Mouse (Mus musculus) cerebellum, adult 11-12 months (tissue): ENCODE results near the gene Gm20388.

Source experiments
- DNase-seq: peaks from one replicate; pipeline ENCODE4 v3.0.0; 2022

Gene Gm20388

DNA sequence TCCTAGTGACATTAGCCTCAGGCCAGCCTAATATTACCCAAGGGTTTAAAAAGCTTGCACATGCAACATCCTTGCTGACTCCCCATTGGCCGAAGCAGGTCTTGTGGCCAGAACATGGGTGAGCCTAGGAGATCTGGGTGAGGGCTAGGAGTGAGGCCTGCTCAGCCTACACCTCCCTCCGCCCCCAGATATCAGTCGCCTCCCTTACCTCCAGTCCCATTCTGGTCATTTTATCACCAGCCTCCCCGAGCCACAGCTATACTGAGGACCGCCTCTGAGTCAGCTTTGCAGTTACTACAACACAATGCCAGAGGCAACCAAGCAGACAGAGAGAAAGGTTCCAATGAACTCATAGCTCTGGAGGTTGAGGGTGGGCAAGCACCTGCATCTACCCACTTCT, 2365.7 kb downstream of the Gm20388 start:
- no peak for DNase-seq

DNA sequence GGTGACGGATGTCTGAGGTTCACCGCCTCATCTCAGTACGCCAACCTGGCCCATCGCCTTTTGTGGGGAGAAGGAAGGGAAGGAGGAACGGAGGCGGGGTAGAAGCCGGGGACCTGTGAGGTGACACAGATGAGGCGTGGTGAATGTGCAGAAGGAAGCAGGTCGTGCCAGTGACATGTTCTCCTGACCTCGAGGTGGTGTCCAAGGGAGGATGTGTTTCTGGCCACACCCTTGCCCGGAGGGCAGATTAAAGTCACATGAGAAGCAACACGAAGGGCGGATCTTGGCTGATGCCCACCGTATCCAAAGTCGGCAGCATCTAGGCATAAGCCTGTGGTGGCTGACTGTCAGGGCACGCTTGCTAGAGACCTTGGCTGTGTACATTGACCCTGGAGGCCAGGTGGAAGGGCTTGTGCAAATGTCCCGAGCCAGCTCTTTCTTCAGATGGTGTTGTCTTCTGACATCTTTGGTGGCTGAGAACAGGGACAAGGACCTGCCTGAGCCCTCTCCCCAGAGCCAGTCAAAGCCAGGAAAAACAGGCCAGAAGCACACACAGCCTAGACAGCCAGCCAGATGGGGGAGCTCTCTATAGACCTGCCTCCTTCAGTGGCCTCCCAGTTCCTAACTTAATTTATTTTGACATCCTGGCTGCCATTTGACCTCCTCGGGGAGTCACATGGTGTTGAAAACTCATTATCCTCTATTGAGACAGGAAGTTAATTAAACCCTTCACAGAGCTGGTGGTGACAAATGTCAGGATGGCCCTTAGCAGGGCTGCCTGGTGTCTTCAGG, 2366.8 kb downstream of the Gm20388 start:
- DNase-seq: peak; percentile 30

DNA sequence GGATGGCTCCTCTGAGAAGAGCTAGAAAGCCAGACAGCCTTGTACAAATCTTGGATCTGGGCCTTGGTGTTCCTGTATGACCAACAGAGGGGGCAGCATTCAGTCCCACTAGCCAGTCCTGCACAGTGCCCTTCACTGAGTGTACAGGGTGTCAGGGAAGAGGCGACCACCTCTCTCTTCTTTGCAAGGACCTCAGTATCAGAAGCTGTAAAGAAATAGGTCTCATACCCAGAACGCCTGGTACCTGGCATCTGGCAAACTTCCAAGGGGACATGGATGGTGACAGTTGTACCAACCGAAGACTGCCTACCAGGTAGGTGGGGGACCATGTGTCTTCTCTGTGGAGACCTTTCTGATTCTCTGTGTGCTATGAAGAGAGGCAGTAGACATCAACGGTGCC, 2369.5 kb downstream of the Gm20388 start:
- DNase-seq: peak; percentile 66

DNA sequence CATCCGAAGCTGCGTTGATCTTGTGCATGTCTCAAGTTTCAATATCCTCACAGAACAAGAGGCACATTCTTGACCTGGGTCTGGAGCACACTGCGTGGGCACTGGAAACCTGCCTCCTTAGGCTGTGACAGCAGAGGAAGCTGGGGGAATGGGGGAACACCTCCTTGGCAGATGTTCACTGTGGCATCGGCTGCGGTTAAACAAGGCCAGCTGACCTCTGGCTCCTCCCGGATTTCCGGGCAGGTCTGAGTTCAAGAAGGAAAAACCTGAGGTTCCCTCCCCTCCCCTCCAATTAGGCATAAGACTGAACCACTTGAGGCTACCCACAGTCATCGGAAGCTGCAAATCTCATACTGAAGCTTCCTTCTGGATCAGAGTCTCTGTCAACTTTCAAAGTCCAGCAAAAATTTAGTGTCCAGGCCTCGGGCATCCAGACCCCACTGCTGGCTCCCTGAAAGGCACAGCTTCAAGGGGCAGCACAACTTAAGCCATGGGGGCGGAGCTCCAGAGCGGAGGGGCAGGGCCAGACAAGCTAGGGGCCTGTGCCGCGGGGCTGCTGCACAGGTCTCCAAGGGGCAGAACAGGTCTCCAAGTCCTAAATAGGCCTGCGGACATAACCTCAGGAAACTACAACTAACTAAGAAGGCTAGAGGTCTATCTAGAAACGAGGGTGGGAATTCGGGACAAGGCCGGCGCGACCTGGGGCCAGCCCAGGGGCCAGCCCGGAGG, 2370.1 kb downstream of the Gm20388 start:
- DNase-seq: peak; percentile 69

DNA sequence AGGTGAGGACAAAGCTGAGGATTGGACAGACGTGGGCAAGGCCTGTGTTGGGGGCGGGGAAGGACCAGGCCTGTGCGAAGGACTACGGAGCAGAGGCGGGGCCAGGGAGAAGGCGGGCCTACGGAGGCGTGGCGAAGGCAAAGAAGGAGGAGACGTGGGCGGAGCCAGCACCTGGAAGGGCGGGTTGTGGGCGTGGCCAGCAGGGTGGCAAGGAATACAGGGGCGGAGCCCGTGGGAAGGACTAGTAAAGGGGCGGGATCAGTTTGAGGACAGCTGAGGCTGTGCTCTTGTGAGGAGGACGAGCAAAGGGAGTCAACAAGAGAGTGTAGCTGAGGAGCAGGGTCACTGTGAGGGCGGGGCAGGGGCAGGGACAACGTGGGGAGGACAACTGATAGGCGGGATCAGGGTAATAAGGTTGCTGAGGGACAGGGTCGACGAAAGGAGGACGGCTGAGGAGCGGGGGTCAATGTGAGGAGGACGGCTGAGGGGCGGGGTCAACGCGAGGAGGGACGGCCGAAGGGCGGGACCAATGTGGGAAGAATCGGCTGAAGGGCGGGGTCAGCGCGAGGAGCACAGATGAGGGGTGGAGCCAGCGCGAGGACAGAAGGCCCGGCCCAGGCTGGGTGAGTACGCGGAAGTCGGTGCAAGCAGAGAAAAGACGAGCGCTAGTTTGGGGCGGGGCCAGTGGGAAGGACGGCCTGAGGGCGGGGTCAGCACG, 2370.8 kb downstream of the Gm20388 start:
- peak; percentile 98 for DNase-seq

DNA sequence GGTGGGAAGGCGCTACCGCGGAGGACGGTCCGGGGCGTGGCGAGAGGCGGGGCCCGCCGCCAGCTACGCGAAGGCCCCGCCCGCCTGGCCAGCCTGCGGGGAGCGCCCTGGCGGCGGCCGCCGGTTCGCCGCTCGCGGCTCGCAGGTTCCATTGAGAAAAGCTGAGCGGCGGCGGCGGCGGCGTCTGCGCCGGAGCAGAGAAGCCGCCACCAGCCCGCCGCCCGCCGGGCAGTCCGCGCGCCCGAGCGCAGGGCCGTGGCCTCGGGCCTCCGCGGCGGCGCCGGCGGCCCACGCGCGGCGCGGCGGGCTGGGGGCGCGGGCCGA, 2371.4 kb downstream of the Gm20388 start, which contains the start of gene Zfpm1:
TSS of gene Zfpm1 (plus strand) at position 107 of the 324 bp plus-strand sequence.
- DNase-seq: no peak

DNA sequence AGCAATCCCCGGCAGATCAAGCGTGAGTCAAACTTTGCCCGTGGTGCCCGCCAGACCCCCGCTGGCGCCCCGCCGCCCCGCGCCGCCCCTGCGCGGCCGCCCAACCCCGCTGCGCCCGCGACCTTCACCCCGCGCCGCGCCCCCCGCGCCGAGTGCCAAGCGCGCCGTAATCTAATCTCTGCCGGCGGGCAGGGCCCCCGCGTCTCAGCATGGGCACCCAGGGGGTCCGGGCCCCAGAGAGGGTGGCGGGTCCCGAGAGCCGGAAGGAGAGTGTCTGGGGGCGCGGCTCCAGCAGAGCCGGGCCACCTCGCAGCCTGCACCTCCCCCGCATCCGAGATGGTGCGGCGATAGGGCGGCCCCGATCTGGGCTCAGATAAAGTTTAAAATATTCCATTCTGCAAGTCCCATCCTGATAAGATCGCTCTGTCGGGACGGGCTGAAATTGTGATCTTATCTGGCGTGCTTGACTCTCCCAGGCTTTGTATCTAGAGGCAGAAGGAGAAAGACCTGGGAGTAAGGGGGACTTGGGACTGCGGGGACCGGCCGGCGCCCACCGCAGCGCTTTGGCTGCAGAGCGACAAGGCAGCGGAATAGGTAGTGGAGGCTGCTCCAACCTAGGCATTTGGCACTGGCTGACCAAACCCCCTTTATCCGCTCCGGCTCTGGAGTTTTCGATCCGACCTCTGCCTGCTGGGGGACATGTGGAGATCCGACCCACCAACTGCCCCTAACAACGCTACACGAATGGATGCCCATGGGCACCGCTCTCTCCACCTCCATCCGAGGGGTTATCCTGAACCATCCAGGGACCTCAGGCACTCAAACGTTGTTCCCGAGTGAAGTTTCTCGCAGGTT, 2372.1 kb downstream of the Gm20388 start:
- DNase-seq: peak; percentile 69

DNA sequence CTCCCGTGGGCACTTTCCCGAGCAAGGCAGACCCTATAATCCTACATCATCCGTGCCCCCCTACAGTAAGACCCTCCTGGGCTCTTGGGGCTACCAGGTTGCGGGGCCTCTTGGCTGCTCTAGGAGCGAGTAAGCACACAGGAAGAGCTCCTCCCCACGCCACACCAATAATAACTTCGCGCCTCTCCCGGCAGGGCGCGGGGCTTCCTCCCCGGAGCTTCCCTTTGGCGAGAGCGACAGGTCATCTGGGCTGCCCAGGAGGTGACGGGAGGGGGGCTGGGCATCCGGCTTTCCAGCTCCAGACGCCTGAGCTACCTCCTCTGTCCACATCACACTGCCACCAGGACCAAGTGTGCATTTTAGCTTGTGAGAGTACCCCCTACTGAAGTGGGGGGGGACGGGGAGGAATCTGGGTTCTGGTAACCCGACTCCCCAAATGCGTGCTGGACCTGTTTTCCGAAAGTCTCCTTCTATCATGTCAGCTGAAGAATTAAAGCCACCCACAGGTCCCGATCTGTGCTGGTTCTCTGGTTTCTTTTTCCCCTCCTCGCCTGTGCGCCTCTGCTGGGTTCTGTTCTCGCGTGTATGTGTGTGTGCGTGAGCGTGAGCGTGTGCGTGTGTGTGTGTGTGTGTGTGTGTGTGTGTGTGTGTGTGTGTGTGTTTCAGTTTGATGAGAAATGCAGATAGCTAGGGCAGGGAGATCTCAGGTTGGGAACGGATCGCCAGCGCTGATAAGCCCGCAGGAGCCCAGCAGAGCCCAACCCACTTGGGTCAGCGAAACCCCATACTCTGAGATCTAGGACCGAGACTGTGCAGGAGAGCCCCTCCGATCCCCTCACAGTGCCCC, 2372.9 kb downstream of the Gm20388 start:
- DNase-seq: peak; percentile 64

DNA sequence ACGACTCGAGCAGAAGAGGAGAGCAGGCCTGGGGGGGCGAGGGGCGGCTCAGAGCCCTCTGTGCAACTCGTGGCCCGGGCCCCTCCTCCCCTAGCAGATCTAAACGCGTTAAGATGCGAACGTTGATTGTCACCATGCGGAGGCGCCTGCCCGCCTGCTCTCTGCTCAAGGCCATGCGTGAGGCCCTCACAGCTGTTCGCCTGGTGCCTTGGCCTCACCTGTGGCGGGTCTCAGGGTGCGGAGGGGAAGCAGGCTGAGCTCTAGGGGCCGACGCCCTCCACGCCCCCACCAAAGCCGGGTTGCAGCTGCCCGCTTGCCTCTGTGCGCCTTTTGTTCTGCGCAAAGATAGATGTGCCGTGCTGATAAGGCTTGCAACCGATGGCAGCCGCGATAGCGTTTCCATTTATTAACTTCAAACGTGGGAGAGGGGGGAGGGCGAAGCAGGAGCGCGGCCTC, 2373.6 kb downstream of the Gm20388 start:
- peak; percentile 61 for DNase-seq

DNA sequence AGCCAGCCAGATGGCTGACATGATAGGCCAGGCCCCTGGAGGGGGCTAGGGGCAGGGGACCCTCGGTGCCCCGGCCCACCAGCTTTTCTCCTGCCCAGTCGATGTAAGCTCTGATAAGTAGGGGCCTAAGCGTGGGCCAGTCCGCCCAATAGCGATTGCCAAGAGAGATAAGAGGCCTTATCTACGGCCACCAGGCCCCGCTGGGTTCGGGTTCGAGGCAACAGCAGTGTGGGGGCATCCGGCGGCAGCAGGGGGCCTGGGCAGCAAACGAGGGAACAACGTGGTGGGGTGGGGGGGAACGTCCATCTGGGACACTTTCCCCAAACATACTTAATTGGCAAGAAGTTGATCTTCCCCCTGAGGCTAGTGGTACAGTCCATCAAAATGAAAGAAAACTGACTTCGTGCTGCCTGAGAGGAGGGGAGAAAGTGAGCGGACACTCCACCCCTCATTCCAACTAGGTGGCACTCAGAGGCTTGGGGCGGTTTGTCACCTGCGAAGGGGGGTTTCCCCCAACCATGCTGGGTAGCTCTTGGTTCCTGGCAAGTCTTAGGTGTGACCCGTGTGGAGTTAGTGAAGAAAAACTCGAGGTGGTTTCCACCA, 2374.1 kb downstream of the Gm20388 start:
- DNase-seq: peak; percentile 60

DNA sequence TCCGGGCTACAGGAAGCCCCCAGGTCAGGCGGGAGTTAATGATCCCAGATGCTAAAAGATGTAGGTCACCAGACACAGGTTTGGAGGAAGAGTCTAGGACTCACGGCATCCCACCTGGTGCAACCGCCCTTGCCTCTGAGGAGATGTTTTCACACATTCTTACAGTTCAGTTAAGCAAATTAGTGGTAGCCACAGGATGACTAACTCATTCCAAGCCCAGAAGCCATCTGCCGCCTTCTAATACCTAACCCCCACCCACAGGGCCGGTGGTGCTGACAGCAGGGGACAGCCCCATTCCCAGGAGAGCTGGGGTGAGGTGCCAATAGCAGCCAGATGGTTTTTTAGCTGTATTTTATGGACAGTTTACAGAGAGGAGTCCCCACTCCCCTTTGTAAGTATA, 2375.1 kb downstream of the Gm20388 start:
- DNase-seq: peak; percentile 51

DNA sequence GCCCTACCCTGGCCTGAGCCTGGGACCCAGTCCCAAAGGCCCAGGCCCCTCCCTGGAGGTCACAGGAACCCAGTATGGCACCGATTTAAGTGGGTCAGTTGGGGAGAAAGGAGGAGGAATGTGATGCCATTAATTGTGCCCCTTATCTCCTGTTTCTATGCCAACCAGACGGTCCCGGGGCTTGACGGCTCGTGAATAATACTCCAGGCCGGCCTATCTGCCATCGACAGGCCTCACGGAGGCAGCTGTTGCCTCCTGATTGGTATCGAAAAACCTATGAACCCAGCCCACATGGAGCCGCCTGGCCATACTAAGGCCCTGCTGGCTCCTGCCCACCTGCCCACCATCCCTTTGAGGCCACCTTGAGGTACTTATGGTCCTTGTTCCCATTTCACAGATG, 2376.3 kb downstream of the Gm20388 start:
- DNase-seq: no peak

DNA sequence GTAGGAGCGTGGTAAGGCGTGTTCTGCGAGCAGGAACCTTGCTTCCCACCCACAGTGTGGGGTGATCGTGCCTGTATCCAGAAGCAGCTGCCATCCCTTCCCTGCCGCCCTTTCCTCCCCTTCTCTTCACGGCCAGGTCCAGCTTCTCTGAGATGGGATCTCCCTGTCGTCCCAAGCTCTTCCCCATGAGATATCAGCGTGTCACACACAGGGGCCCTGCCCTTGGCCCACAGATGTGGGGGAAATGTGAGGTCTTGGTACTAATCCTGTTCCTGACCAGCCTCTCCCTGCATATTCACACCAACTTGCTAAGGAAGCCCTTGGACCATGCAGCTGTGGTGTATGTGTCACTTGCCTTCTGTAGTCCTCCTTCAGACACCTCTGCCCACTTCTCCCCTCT, 2377.1 kb downstream of the Gm20388 start:
- no peak for DNase-seq

DNA sequence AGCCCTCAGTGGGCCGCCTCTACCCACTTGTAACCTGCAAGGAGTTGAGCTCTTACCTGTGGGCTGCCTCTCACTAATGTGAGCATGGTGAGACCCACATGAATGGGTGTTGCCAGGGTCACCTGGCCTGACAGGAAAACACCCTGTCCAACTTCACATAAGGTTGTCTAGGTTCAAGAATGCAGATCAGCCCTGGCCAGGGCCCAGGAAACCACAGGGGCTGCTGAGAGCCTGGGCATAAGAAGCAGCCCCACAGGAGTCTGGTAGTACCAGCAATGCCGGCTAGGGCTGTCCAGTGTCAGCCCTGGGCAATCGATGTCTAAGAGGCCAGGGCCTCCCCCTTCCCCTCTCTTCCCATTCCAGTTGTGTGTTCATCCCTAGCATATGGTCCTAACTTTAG, 2377.7 kb downstream of the Gm20388 start:
- DNase-seq: no peak

DNA sequence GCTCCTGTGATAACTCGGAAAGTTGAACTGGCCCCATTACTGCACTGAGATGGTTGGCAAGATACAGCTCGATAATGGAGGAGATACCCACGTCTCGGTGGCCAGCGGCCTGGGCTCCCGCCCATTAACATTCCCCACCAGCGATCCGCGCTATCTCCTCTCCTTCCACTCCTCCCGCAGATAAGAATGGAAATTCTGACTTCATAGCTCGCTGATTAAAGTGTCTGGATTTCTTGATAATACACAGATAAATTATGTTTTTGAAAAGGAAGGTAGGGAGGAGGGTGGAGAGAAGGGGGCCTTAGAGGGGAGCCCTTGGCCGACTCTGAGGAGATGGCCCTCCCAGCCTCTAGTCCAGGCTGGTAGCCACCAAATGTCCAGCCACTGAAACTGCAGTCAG, 2380.4 kb downstream of the Gm20388 start:
- no peak for DNase-seq

DNA sequence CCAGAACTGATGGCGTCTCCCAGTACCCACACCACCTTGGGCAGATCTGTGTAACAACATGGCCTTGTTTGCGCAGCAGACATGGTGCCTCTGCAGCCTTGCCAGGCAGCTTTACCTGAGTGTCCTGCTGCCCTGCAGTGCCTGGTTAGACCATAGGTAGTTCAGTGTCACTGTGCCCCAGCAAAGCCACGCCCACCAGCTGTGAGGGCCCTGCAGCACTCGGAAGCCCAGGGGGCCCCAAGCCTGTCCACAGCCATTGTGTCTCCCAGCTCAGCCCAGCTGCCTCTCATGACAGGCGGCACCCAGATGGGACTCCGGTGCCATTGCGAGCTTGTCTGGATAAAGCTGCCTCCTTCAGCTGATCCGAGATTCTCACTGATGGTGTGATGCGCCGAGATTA, 2380.9 kb downstream of the Gm20388 start:
- no peak for DNase-seq

DNA sequence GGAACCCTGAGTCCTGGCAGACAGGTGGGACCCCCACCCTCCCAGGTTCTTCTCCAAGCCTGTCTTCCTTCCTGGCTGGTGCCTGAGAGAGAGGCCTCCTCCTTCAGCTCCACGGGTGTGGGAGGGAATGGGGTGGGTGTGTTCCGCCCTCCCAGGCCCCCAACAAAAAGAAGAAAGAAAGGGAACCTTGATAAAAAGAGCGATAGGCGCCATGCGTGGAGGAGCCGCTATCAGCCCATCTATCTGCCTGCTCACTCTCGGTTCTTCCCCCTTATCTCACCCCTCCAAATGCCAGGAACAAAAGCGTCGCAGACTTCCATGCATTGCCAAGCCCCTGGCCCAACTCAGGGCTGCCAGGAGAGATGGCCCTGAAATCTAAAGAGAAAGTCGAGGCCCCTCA, 2382.8 kb downstream of the Gm20388 start:
- no peak for DNase-seq

DNA sequence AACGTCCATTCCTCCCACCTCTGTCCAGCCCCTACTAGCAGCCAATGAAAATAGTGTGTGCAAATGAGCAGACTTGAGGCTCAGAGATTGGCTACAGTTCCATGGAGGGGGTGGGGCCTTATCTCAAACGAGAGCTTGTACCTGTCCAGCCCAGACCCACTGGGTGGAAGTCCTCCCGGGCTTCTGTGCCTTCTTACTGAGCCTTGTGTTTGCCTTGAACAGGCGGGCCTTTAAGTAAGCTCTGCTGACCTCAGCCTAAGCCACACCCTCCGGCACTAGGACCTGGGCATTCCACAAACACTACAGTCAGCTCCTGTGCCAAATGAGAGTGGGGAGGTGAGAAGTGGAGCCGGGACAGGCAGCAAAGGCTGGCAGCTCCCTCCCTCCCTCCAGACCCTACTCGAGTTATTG, 2383.6 kb downstream of the Gm20388 start:
- no peak for DNase-seq

DNA sequence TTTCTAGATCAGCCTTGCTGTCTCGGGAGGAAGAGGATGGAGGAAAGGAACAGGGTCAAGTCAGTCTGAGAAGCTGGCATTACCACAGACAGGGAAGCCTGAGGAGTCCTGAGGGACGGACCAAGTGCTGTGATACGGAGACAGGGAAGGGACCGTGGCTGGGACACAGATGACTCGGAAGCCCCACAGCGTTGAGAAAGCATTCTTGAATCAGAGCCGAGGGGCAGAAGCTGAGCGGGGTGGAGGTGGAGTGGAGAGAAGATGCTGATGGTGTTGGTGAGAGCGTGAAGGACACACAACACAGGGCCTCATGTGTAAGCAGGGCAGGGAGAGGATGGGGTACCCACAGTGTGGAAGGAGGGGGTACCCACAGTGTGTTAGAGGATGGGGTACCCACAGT, 2384.7 kb downstream of the Gm20388 start:
- no peak for DNase-seq

DNA sequence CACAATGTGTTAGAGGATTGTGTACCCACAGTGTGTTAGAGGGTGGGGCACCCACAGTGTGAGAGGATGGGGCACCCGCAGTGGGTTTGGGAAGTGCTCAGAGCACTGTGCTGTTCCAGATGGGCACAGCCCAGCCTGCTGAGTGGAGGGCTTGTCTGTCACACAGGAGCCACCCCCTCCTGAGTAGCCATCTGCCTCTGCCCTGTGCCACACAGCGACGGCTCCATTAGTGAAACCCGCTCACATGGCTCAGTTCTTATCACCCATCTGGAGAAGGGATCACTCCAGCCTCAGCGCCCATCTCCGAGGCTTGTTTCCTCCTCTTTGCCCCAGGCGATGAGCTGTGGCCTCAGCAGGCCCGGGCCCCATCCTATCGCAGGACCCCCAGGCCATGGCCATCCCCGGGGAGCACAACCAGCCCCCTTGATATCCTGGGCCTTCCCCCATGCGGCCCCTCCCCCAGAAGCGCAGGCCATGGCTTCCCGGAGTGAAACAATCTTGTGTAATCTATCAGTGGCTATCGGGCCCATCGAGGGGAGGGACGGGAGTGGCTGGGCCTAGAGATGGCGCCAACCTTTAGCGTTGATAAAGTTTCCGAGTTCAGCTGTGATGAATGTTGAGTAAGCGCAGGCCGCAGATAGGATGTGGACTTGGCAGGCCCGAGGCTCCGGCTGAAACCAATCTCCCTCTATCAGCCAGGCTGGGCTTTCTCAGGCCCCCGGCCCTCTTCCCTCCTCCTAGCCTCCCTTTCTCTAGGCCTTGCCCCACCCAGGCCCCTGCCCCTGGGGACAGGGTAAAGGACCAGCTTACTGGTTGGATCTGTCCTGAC, 2385.7 kb downstream of the Gm20388 start:
- peak; percentile 79 for DNase-seq
